Comparison of ENCODE assay signal across 21 mouse cellular contexts in genomic region chr3:158905104-158905503, GRCm38 (mm10).
"Had no signal": no experiment of that assay in that cellular context is flagged by ENCODE, and none has a peak within 500 bp of the region (broad histone marks: within the 10 kb centered on the region; RNA-seq: fewer than 3 reads in every experiment).

No protein-coding gene starts in this region.

- ATAC-seq: liver, postnatal 0 days; lung, postnatal 0 days; midbrain, embryonic 13.5 days; midbrain, embryonic 15.5 days had no signal

- DNase-seq: liver, postnatal 0 days; lung, adult 2 months; lung, postnatal 14 days; lung, postnatal 36 days; retina, postnatal 1 day; right cerebral cortex, adult 18-20 months; right cerebral cortex, postnatal 25 days; right cerebral cortex, postnatal 4 days; spleen, adult 18-20 months; thymus, adult 18-20 months; thymus, postnatal 14 days; thymus, postnatal 36 days had no signal

- H3K4me2 ChIP-seq: lung, embryonic 15.5 days; midbrain, embryonic 11.5 days; midbrain, embryonic 13.5 days; midbrain, embryonic 15.5 days; neural tube, embryonic 13.5 days; neural tube, embryonic 15.5 days had no signal

- H3K36me3 ChIP-seq: lung, embryonic 15.5 days; midbrain, embryonic 13.5 days; midbrain, embryonic 15.5 days; neural tube, embryonic 13.5 days; neural tube, embryonic 15.5 days had no signal

- H3K27me3 ChIP-seq: lung, embryonic 15.5 days; megakaryocyte, embryonic 14.5 days; midbrain, embryonic 13.5 days; midbrain, embryonic 15.5 days; neural tube, embryonic 13.5 days; neural tube, embryonic 15.5 days had no signal

- H3K4me1 ChIP-seq: lung, embryonic 15.5 days; megakaryocyte, embryonic 14.5 days; midbrain, embryonic 13.5 days; midbrain, embryonic 15.5 days; neural tube, embryonic 13.5 days; neural tube, embryonic 15.5 days had no signal

- H3K27ac ChIP-seq: lung, embryonic 15.5 days; macrophage; midbrain, embryonic 13.5 days; midbrain, embryonic 15.5 days; neural tube, embryonic 13.5 days; neural tube, embryonic 15.5 days had no signal

- H3K4me3 ChIP-seq: lung, embryonic 15.5 days; megakaryocyte, embryonic 14.5 days; midbrain, embryonic 13.5 days; midbrain, embryonic 15.5 days; neural tube, embryonic 13.5 days; neural tube, embryonic 15.5 days had no signal
